Comparison of ENCODE assay signal across 8 mouse cellular contexts in the genomic region with DNA sequence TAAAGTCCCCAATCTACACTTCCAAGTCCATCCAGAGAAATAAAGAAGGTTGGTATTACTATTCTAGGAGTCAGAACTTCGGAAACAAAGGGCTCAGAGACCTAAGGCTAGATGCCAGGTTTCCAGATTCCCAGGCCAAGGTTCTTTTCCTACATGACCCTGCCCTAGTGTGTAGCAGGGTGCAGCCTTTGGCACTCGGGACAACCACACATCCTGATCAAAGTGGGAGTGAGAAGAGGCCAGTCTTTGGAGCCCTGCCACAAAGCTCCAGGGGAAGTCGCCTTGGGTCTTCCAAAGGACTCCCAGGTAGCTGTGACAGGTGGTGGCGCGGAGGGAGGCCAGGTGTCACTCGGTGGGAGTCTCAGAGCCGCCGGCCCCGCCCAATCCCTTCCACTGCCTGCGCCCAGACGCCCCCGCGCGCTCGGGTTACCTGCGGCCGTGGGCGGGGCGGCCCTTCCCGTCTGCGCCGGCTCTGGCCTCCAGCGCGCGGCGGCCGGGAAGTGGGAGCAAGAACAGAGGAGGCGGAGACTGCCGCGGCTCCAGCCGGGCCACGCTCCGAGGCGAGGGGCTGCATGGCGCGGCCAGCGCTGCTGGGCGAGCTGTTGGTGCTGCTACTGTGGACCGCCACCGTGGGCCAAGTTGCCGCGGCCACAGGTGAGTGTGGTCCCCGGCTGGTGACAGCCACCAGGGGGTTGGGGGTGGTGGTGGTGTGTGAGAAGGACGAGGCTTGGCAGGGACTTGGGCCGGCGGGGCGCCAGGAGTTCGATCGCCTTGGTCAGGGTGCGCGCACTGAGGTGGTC. TPM values are rescaled to one million over a fixed set of nuclear protein-coding genes. Genes with fewer than 3 reads are reported as not detected.
A peak's percentile ranks its signal among the peaks of the same experiment; 100 is the strongest.
DNase-seq lines count a peak whose midpoint lies in the region; ATAC-seq and TF ChIP-seq lines count a peak whose summit lies in the region.

A gene (plus strand): TSS at position 489 of the 800 bp plus-strand sequence.

- DNase-seq in frontal cortex, postnatal 10 days (ENCODE audit: low spot score in 2 of 2), result peak; percentile 2 to 11
- DNase-seq in frontal cortex, adult 2 months (ENCODE audit: extremely low spot score in 1 of 2, low spot score in 1 of 2), result no peak
- peak; percentile 19 to 32 for DNase-seq in gastrocnemius, postnatal 4 days (ENCODE audit: low spot score in 2 of 2)
- DNase-seq in intestine, embryonic 14.5 days (ENCODE audit: low spot score), result peak; percentile 59
- peak; percentile 33 for DNase-seq in liver, embryonic 11.5 days (ENCODE audit: low spot score)
- no peak for DNase-seq in midbrain, postnatal 0 days (ENCODE audit: low spot score)
- DNase-seq in testis, postnatal 10 days (ENCODE audit: low spot score), result peak; percentile 56

- no peaks in the 10 kb centered on the region for H3K36me3 ChIP-seq in intestine, embryonic 14.5 days (ENCODE audit: control insufficient read depth, insufficient read depth, low read length)
- H3K36me3 ChIP-seq in liver, embryonic 11.5 days (ENCODE audit: control insufficient read depth, insufficient read depth, low read length), result no peaks in the 10 kb centered on the region
- no peaks in the 10 kb centered on the region for H3K36me3 ChIP-seq in midbrain, postnatal 0 days (ENCODE audit: insufficient read depth, low read length)

- ATAC-seq in intestine, embryonic 14.5 days (replicated peaks; ENCODE audit: low FRiP score, low TSS enrichment, low read depth), result peak; percentile 81
- no peak for ATAC-seq in liver, embryonic 11.5 days (replicated peaks; ENCODE audit: low FRiP score)
- peak; percentile 65 for ATAC-seq in midbrain, postnatal 0 days (ENCODE audit: low FRiP score)

- peak within 1 kb of the TSS; percentile 42 for H3K9ac ChIP-seq in intestine, embryonic 14.5 days (ENCODE audit: low read length)
- no peak within 1 kb of the TSS for H3K9ac ChIP-seq in liver, embryonic 11.5 days (ENCODE audit: low read depth, low read length)
- peak within 1 kb of the TSS; percentile 52 for H3K9ac ChIP-seq in midbrain, postnatal 0 days (replicated peaks; ENCODE audit: low read length, poor library complexity, severe bottlenecking)

- WGBS in intestine, embryonic 14.5 days, result 16% methylated on average over 47 of the region's 51 CpGs
- WGBS in liver, embryonic 11.5 days, result 18% methylated on average over 49 of the region's 51 CpGs
- 27% methylated on average over 42 of the region's 51 CpGs for WGBS in midbrain, postnatal 0 days

- TF ChIP-seq POLR2A in cortical plate, adult 2 months (IDR thresholded peaks at IDR 0.05; ENCODE audit: extremely low read depth, insufficient read depth, low read length), result no peak

- H3K27me3 ChIP-seq in intestine, embryonic 14.5 days (replicated peaks; ENCODE audit: control insufficient read depth, insufficient read depth, low read length), result no peaks in the 10 kb centered on the region
- H3K27me3 ChIP-seq in liver, embryonic 11.5 days (replicated peaks; ENCODE audit: control insufficient read depth, insufficient read depth, low read length), result peaks cover 17% of the 10 kb centered on the region
- no peaks in the 10 kb centered on the region for H3K27me3 ChIP-seq in midbrain, postnatal 0 days (ENCODE audit: insufficient read depth, low read length)

- H3K27ac ChIP-seq in cortical plate, adult 2 months (ENCODE audit: insufficient read depth, low read length), result 0 out of 2 replicates have a peak within 1 kb of the TSS, but pooled peaks have one; percentile 23
- no peak within 1 kb of the TSS for H3K27ac ChIP-seq in intestine, embryonic 14.5 days (ENCODE audit: low read depth)
- H3K27ac ChIP-seq in liver, embryonic 11.5 days (ENCODE audit: low read depth, low read length), result no peak within 1 kb of the TSS
- no peak within 1 kb of the TSS for H3K27ac ChIP-seq in midbrain, postnatal 0 days (ENCODE audit: low read depth, low read length)

- H3K4me1 ChIP-seq in cortical plate, adult 2 months (ENCODE audit: control insufficient read depth, insufficient read depth, low read length), result no peaks in the 10 kb centered on the region
- H3K4me1 ChIP-seq in intestine, embryonic 14.5 days (replicated peaks; ENCODE audit: control insufficient read depth, insufficient read depth, low read length), result no peaks in the 10 kb centered on the region
- H3K4me1 ChIP-seq in liver, embryonic 11.5 days (replicated peaks; ENCODE audit: control insufficient read depth, insufficient read depth, low read length), result no peaks in the 10 kb centered on the region
- H3K4me1 ChIP-seq in midbrain, postnatal 0 days (ENCODE audit: insufficient read depth, low read length), result no peaks in the 10 kb centered on the region

- TF ChIP-seq CTCF in cortical plate, adult 2 months (IDR thresholded peaks at IDR 0.05; ENCODE audit: extremely low read depth, insufficient read depth, low read length), result no peak
- no peak for TF ChIP-seq CTCF in midbrain, postnatal 0 days (IDR thresholded peaks at IDR 0.05)

- H3K4me3 ChIP-seq in cortical plate, adult 2 months (ENCODE audit: insufficient read depth, low read length), result peak within 1 kb of the TSS; percentile 38
- H3K4me3 ChIP-seq in intestine, embryonic 14.5 days (ENCODE audit: low read depth, low read length), result peak within 1 kb of the TSS; percentile 50
- H3K4me3 ChIP-seq in liver, embryonic 11.5 days (ENCODE audit: low read depth, low read length), result peak within 1 kb of the TSS; percentile 44
- peak within 1 kb of the TSS; percentile 48 for H3K4me3 ChIP-seq in midbrain, postnatal 0 days (ENCODE audit: low read depth, low read length)

- H3K9me3 ChIP-seq in intestine, embryonic 14.5 days (ENCODE audit: control insufficient read depth, low read length), result no peaks in the 10 kb centered on the region
- no peaks in the 10 kb centered on the region for H3K9me3 ChIP-seq in liver, embryonic 11.5 days (ENCODE audit: control insufficient read depth, low read length)
- no peaks in the 10 kb centered on the region for H3K9me3 ChIP-seq in midbrain, postnatal 0 days (ENCODE audit: low read length)

- peak within 1 kb of the TSS; percentile 59 for H3K4me2 ChIP-seq in intestine, embryonic 14.5 days (ENCODE audit: low read length)
- peak within 1 kb of the TSS; percentile 59 for H3K4me2 ChIP-seq in liver, embryonic 11.5 days
- H3K4me2 ChIP-seq in midbrain, postnatal 0 days (ENCODE audit: low read depth, low read length, poor library complexity, severe bottlenecking), result peak within 1 kb of the TSS; percentile 77

RNA-seq across cellular contexts. Expression of the gene that starts here (rescaled TPM):
- 3.6 and 5.0 TPM in 2 replicates for polyA plus RNA-seq in frontal cortex, adult 2 months (2012; rRNA removed)
- polyA plus RNA-seq in cortical plate, adult 2 months (2012; rRNA removed), result 2.9 and 3.0 TPM in 2 replicates
- total RNA-seq in gastrocnemius, postnatal 4 days (2021), result 10 to 100 TPM in 1 of 2 experiments, 1 to 10 TPM in 1; 8.4 to 11.0 TPM
- 25.9 and 28.8 TPM in 2 replicates for polyA plus RNA-seq in intestine, embryonic 14.5 days (2014; fragmentation: Nextera tagmentation; extraction: Ambion mirVana)
- 5.6 and 6.0 TPM in 2 replicates for polyA plus RNA-seq in liver, embryonic 11.5 days (2014; fragmentation: Nextera tagmentation; extraction: Ambion mirVana)
- 11.8 and 12.4 TPM in 2 replicates for total RNA-seq in midbrain, postnatal 0 days (2014; rRNA removed)
- polyA plus RNA-seq in midbrain, postnatal 0 days (2015; fragmentation: Nextera tagmentation; extraction: Ambion mirVana), result 8.9 and 9.1 TPM in 2 replicates

Comparison
In these comparisons a context has a peak if more than half of its experiments do, and no peak if none do; other contexts are left out.
1. DNase-seq: peak in frontal cortex, postnatal 10 days (2 of 2), gastrocnemius, postnatal 4 days (2 of 2), intestine, embryonic 14.5 days (single experiment), liver, embryonic 11.5 days (single experiment) and testis, postnatal 10 days (single experiment); none in frontal cortex, adult 2 months (0 of 2) and midbrain, postnatal 0 days (single experiment).
2. Peak in every context shown above with its lines, with median percentiles within 50 percentile points of each other: H3K4me3 ChIP-seq and H3K4me2 ChIP-seq.